Mouse (Mus musculus): Measurements from ENCODE around the gene Znrf3.

Gene Znrf3

DNA sequence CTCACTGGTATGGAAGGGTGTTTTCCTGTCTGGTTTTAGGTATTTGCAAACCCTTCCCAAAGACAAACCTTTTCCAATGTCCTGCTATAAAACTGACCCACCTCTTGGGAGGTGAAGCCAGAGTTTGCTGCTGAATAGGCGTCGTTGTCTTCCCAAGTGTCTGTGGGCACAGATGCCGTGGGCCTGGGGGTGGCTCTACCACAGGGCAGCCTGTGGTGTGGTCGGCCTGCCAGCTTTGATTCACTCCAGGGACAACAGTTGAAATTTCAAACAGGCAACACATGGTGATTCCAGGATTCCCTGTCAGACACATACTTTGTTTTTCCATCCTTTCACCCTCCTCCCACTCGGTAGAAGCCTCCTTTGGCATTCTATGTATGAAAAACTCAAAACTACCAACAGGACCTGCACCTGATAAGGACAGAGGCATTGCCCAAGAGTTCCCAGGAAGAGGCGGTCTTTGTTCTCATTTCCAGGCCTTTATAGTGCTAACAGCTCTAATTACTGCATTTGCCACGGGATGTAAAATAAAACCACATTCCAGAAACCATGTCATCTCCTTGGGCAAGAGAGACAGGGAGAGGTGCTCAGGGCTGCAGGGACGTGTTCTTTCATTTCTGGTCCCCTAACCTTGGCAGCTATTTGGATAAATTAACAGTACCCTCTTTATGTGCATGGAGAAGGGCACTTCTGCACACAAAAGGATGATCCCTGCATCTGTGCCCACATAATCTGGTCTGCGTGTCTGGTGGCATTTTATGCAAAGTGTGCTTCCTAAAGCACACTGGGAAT lies 173.2 kb downstream of the Znrf3 start:
- DNase-seq (ENCODE audit: low read depth, low spot score): peak; percentile 31

DNA sequence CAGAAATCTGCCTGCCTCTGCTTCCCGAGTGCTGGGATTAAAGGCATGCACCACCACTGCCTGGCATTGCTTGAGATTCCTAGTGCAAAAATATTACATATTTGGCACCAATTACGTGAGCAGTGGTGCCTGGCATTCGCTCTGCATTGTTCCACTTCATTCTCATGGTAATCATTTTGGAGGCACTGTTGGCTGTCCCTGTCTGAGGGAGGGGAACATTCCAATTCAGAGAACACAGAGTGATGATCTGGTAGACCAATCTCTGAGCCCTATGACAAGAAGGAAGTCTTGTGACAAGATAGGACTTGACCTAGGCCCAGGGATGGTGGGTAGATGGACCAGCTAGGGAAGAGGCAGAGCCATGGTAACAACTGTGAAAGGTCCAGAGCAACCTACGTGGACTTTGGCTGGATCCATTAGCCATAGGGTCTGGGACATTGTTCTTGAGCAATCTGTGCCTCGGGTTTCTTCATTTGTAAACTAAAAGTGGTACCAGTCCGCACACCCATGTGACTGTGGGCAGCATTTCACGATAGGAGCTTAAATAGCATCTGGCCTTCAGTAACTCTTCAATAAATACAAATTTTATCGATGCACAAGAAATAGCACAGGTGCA lies 174.7 kb downstream of the Znrf3 start:
- DNase-seq (ENCODE audit: low read depth, low spot score): peak; percentile 73

DNA sequence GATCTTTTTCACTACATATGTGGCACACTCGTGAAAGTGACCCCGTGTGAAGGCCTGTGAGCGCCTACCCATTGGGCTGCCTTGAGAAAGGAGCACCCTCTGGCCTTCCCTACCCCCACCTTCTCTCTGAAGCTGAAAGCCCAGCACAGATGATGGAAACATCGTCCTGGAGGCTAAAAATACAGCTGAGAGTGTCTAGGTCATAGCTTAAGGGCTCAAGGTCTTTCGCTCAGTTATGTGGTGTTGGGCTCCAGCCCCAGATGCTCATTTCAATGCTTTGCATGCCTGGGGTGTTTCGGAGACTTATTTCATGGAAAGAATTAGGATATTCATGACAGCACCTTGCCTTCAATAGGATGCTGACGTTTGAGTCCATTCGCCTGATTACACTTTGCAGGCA lies 178.9 kb downstream of the Znrf3 start:
- no peak for DNase-seq (ENCODE audit: low read depth, low spot score)

DNA sequence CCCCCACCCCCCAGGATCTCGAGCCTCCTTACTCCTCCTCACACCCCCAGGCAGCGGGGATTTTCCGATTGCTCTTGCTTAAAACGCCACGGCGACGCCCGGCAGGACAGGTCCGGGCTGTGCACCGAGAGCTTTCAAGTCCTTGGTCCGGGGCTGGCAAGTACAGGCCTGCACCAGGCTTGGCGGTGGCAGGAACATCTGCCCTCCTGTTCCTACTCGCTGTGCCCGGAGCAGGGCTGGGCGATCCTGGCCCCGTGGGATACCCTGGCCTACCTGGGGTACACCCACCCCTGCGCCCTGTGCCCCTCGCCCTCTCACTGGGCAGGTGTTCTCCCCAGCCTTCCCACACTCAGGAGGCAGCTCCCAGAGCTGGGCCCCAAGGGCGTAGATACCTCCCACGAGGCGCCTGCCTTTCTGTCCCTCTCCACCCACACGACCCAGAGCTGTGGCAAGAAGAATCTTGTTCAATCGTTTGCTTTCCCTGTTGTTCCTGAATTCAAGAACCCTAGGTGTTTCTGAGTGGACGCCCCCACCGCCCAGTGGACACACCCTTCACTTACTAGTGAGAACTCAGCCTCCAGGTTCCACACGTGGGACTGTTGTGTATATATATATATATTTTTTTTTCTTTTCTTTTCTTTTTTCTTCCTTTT lies 181.4 kb downstream of the Znrf3 start:
- no peak for DNase-seq (ENCODE audit: low read depth, low spot score)

DNA sequence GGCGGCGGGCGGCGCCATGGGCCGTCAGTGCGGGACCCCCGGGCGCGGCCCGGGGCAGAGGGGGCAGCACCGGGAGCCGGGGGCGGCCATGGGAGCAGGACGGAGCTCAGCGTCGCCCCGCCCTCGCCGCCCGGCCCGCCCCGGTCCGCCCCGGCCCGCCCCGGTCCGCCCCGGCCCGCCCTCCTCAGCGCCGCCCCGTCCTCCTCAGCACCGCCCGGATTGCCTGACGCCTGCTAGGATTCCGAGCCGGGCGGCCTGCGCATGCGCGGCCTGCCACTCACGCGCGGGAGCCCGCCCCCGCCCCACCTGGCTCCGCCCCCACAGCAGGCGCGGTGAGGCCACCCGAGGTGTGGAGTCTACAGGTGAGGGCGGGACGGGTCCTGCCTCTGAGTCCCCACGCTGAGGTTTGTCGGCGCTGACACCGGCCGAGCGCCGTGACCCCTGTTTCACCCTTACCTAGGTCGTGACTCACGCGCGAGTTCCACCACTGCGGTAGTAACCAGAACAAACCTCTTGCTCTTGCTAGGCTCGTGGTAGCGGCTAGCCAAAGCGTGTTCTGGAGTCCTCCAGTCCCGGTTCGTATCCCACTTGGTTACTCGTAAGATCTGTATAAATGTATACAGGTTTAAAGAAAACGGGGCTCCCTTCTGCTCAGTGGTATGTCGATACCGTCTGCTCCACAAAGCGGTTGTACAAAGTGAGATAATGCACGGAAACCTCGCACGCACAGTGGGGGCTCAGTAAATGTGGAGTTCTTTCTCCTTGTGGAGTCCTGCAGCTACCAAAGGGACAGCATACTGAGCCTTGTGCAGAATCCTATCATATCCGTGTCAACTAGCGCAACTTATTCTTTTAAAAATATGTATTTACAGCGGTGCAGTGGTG lies 182.9 kb downstream of the Znrf3 start, which contains the start of gene Kremen1:
Gene Kremen1 (minus strand): TSS at position 51 of the 885 bp plus-strand sequence.
- peak; percentile 86 for DNase-seq (ENCODE audit: low read depth, low spot score)

DNA sequence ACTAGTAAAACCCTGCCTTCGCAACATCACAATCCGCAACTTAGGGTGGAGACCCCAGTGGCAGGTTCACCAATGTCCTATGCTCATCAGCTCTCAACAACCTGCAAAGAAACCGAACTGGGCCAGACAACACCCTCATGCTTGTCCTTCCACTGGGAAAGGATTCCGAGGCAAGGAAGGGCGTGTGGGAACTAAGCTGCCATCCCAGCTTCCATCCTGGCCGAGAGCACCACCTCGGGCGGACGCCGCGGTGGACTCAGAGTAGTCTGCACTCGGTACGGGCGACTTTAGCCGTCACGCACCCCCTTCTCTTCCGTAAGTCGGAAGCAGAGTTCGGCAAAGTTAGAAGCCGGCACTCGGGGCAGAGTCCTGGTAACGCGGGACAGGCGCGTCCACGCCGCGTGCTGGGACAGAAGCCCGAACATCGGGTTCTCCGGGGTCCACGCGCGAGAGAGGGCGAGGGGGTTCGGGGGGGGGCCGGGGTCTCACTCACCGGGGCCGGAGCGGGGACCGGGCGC lies 183.6 kb downstream of the Znrf3 start:
- peak; percentile 67 for DNase-seq (ENCODE audit: low read depth, low spot score)

DNA sequence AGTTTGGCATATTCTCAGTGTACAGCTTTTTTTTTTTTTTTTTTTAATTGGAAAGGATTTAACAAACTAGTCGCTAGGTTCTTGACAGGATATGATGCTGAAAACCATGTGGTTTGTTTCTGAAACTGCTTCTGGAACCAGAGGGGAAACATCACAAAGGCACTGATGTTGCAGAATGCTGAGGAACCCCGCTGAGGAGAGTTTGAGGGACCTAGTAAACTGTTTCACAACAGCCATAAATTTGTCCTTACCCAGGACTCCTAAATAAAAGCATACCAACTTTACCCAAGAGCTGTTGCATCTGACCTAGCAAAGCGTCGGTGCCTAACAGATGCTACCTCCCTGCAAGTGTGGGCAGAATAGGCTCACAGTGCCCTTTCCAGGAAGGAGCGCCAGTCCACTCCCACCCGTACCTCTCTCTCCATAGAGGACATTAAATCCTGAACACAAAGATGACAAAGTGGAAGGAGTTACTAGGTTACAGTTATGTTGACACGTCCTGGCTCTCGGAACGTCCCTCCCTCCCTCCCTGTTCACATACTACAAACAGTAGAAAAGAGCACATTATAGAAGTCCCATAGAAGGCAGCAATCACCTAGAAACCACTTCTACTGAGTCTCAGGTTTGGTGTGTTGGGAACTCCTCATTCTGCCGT lies 184.6 kb downstream of the Znrf3 start:
- DNase-seq (ENCODE audit: low read depth, low spot score): no peak

DNA sequence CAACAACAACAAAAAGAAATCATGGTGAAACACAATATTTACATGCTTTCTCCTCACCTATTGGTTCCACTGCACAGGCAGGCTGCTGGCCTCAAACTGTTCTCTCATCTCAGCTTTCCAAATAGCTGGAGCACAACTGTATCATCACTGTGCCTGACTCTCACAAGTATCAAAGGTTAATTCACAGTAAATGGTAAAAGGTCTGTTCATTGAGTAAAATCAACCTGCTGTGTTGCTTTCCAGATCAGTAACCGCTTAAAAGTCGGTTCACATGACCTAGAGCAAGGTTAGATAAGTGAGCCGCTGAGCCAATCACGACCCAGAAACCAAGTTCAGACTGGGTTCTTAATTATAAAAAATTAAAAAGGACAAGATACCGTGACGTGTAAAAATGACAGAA lies 186.6 kb downstream of the Znrf3 start:
- no peak for DNase-seq (ENCODE audit: low read depth, low spot score)

DNA sequence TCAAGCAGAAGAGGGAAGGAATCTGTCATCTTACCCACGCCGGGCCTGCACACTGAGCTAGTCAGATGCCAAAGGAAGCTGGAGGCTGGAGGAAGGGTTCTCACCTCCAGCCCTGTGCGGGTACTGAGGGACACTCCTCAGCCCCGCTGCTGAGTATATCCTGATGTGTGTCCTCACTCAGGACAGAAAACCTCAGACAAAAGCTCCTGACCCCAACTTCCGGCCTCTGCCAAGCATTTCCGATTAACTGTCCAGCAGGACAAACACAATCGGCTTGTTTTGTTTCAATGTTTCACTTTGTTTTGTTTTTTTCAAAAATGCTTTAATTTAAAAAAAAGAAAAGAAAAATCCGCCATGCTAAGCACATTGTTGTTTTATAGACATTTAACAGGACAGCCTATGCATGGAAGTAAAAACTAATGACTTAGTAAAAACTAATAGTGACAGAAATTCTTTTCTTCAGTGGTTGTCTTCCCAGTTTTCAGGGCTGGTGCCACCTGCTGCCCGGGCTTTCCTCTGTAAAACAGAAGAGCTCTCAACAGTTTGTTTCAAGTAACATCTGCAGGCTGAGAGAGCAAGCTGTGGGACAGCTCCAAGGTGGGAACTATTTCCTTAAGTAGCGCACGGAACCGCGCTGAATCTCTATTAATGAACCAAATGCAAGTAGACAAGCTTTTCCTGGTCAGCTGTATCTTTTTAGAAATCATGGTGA lies 187.3 kb downstream of the Znrf3 start:
- DNase-seq (ENCODE audit: low read depth, low spot score): no peak

DNA sequence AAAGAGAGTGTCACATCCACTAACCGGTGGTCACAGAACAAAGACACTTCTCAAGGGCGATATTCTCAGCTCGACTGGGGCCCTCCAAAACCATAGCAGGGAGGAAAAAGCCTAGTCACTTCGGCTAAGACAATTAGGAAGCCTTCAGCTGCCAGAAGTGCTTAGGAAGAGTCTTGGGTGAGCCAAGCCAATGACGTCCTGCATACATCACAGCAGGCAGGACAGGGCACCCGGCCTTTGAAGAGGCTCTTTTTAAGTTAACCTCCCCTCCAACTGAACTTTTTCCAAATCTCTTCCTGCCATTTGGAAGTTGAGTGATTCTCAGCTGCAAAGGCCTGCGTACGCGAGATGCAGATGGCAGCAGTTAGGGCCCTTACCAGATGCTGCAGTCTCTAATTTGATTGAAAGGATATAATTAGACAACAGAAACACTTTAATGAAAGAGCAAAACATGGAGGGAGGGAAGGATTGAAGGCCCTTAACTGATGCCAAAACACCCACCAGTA lies 189.1 kb downstream of the Znrf3 start:
- no peak for DNase-seq (ENCODE audit: low read depth, low spot score)

DNA sequence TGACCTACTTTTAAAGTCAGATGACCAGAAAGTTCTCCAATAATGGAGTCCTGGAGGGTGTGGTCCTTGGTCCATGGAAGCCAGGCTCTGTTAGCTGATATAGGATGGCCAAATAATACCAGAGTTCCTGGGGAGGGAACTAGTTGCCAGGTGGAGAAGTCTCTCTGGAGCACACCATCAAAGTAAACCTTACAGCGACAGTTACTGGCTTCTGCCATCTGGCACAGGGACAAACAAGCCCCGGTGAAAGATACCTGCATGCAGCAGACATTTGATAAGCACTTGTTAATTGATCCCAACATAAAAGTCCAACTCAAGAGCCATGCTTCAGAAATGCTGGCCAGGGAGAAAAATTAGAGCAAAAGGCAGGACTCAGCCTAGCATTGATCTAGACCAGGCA lies 190.6 kb downstream of the Znrf3 start:
- DNase-seq (ENCODE audit: low read depth, low spot score): no peak

DNA sequence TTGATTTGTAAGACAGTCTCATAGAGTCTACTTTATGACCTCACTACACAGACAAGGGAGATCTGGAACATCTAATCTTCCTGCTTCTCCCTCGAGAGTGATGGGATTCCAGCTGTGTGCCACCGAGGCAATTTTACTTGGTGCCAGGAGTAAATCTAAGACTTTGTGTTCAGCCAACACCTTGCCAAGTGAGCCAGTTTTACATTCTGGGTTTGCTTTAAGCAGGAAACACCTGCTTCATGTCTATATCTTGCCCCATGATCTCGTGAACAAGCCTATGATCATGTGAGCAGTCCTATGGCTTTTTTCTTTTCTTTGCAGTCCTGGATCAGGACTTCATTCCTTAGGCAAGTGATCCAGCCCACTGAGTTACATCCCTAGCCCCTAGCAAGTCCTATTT lies 191.1 kb downstream of the Znrf3 start:
- no peak for DNase-seq (ENCODE audit: low read depth, low spot score)

DNA sequence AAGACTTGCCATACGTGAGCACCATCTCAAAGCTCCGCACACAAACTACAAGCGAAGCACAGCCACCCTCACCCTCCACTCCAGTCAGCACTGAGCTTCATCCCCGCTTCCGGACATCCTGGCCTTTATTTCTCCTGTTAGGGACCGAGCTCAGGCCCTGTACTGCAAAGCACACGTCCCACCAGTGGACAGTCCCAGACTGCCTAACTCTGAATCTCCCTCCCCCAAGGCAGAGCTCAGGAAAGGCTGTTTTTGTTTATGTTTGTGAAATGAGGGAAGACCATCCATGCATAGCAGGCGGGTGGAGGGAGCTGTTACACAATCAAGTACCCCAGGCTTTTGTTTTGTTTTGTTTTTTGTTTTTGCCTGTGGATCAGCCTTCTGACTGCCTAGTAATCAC lies 191.9 kb downstream of the Znrf3 start:
- DNase-seq (ENCODE audit: low read depth, low spot score): no peak

DNA sequence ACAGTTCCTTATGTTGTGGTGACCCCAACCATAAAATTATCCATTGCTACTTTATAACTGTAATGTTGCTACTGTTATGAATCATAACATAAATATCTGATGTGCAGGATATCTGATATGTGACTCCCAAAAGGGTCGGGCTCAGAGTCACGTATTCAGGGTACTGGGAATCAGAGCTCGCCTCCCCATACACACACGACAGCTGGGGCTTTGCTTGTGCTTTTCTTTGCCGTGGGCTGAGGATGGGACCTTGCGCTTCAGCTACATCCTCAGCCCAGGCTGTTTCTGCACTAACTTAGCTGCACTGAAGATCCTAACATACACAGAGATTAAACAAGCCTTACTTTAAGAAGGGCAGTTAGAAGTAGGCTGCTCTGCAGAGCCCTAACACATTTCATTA lies 193.5 kb downstream of the Znrf3 start:
- DNase-seq (ENCODE audit: low read depth, low spot score): no peak

DNA sequence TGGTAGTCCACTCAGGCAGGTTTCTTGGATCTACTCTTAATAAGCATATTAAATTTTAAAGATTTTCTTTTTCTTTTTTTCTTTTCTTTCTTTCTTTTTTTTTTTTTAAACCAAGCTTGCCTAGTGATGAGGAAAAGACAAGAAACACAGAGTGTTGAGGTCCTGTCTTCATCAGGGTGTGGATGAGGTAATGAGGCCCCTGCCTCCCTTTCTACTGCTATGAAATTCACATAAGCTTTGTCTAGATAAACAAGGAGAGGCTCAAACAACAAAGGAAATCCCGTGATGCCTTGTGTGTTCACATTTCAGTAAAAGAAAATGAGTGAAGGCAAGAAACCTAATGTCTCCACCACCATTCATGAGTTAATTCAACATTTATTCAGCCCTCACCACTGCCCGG lies 196.4 kb downstream of the Znrf3 start:
- no peak for DNase-seq (ENCODE audit: low read depth, low spot score)

DNA sequence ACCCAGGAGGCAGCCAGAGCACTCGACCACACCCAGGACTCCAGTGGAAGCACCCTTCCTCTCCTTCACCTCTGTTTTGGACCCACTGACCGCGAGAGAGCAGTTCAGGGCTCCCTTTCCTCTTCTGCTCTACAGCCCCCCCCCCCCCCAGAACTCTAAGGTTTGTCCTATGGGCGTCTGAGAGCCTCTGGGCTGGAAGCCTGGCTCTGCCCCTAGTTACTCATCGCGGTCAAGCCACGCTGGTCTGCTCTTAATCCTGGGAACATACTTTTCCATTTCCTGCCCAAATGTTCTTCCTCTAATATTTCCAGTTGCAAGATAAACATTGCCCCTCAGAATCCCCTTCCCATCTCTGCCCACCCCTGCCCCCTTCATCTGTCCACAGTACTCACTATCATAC lies 199.2 kb downstream of the Znrf3 start:
- DNase-seq (ENCODE audit: low read depth, low spot score): no peak

DNA sequence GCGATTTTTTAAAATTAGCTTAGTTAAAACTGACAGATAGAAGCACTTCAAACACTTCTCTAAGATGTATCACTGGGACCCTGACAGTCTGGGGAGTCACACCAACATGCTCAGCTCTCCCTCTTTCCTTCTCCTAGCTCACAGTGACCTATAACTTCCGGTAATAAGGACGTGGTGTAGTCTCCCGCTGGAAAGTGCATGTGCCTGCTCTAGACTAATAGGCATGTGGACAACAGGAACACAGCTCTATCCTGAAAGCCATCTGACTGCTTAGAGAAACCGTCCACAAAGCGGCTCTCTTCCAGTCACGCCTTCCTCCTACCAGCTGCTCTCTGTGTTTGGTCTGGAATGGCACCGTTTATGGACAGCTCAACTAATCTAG lies 199.9 kb downstream of the Znrf3 start:
- DNase-seq (ENCODE audit: low read depth, low spot score): no peak

DNA sequence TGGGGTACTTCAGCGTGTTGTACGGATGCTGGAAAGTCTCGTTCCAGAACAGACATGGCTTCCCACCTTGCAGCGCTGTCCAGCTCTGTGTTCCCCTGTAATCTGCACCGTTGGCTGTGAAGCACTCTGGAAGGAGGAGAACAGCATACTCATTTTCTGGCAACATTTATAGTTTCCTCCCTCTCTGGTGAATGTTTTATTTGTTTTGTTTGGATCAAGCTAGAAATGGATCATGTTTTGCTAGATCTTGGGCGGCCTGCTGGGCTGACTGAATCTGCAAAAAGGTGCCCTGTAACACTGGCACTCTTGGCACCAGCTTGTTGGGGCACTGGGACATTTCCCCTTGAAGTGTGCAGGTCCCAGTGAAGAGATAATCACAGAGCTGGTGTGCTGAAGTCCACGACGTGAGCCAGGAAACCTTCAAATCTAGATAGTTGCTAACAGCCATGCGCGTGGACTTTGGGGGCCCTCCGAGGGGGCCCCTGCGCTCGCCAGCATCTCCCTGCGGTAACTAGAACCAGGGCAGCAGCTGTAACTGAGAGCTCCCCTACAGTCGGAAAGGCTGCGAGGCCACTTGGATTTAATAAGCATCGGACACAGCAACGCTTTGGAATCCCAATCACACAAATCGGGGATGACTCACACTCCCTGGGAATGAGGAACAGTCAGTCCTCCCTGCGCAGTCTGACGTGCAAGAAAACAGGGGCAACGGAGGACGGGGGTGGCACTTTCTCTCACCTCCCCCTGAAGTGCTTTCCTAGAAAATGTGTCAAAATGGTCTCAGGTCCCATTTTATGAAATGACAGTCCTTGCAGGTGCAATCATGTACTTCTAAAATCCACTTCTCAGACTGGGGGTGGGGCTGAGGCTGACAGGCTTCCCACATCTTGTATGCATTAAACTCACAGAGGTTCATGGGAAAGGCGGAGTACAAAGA lies 200.6 kb downstream of the Znrf3 start:
- peak; percentile 34 for DNase-seq (ENCODE audit: low read depth, low spot score)

DNA sequence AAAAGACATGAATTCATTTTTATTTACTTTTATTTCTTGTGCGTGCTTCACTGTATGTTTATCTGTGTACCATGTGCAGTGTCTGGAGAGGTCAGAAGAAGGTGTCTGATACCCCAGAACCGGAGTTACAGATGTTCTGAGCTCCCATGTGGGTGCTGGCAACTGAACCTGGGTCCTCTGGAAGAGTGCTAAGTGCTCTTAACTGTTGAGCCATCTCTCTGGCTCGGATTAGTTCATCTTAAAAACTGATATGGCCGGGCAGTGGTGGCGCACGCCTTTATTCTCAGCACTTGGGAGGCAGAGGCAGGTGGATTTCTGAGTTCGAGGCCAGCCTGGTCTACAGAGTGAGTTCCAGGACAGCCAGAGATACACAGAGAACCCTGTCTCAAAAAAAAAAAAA lies 201.4 kb downstream of the Znrf3 start:
- no peak for DNase-seq (ENCODE audit: low read depth, low spot score)
